In genomic region chr7:74877466-74877865, GRCm38 (mm10) we compare ENCODE assay signal across 12 mouse cellular contexts.
DNase-seq lines count a peak whose midpoint lies in the region.
"Had no signal": no experiment of that assay in that cellular context is flagged by ENCODE, and none has a peak within 500 bp of the region (broad histone marks: within the 10 kb centered on the region; RNA-seq: fewer than 3 reads in every experiment).

No protein-coding gene starts in this region.

- DNase-seq in frontal cortex, postnatal 36 days (ENCODE audit: low spot score in 2 of 2) = peak; percentile 16 to 33
- no peak for DNase-seq in frontal cortex, postnatal 14 days (ENCODE audit: low spot score in 2 of 2)
- DNase-seq in layer of hippocampus, adult 9-11 months = peak; percentile 16
- no peak for DNase-seq in layer of hippocampus, adult 8-10 months (ENCODE audit: low spot score in 2 of 2)
- peak; percentile 30 for DNase-seq in right cerebral cortex, adult 18-20 months
- DNase-seq in right cerebral cortex, postnatal 10 days (ENCODE audit: low spot score in 2 of 2) = no peak
- peak; percentile 5 to 26 for DNase-seq in right cerebral cortex, postnatal 36 days (ENCODE audit: low spot score in 2 of 2)
- DNase-seq in cerebellum, adult 11-12 months = no peak
- DNase-seq: adrenal gland, postnatal 14 days; cerebellum, adult 2 months; cerebellum, postnatal 10 days; gastrocnemius, postnatal 10 days had no signal

Comparison
In these comparisons a context has a peak if more than half of its experiments do, and no peak if none do; other contexts are left out.
1. DNase-seq: peak in frontal cortex, postnatal 36 days (2 of 2), layer of hippocampus, adult 9-11 months (single experiment), right cerebral cortex, adult 18-20 months (single experiment) and right cerebral cortex, postnatal 36 days (2 of 2); none in frontal cortex, postnatal 14 days (0 of 2), layer of hippocampus, adult 8-10 months (0 of 2), right cerebral cortex, postnatal 10 days (0 of 2) and cerebellum, adult 11-12 months (single experiment).